Mouse (Mus musculus) CD4-positive, CD25-positive, alpha-beta regulatory T cell, adult 2 months (primary cell): ENCODE results near the gene Gm10697.
"Not testable (repeated sequence)": the region's sequence is repeated elsewhere in the genome, so short reads cannot be mapped to it uniquely, and the experiment has no call there.

Experiments used
- DNase-seq: peaks from one replicate; pipeline ENCODE4 v3.0.0-alpha.2; 2012; ENCODE audit warnings: low read depth, low spot score

Gene Gm10697

DNA sequence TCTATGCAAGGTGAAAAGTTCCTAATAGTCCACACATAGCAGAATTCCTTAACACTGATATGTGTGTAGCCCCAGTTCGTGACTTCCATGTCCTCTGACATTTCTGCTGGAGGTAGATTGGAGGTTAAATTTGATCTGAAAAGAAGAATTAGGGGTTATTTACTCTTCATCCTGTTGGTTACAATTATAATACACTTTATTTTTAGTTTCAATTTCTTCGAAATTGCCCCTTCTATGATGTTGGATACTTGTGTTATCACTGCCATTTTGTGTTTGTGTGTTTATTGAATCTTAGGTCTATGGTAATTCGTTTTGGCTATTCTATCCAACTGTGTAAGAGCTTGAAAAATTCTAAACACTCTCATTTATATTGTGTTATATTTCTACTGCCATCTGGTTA is at the start of gene Gm10697:
Gene Gm10697, minus strand, starts transcription at position 101 of the 400 bp plus-strand sequence.
- DNase-seq, result not testable (repeated sequence)

DNA sequence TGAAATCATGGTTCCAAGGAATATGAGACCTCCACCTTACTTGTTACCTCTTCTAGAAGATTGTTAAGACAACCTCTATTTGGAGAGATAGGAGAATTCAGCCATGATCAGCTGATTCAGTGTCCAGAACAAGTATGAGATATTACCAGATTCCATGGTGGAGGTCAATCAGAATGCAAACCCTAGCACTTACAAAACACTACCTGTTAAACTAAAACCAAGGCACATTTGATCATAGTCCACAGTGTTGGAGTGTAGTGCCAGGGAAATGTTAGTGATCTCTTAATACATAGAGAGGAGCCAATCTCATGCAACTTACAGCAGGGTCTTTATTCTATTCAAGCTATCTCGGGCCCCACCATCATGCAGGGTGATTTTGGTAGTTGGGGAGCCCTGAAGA is 42.6 kb upstream of the Gm10697 start:
- not testable (repeated sequence) for DNase-seq

DNA sequence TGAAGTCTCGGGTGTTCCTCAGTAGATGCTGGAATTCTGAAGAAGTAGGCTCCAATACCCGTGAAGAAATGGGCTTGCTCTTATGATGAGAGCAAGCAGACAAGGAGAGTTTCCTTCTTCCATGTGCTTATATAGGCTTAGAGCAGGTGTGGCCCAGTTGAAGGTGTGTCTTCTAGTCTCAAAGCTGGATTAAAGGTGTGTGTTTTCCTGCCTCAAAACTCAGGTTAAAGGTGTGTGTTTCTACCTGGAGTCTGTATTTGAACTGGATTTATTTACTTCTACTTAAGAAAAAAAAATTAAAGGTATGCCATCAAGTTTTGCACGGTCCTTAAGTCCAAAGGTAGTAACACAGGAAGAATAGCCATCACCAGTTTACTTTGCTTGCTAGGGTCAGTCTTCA is 17.7 kb downstream of the Gm10697 start, which contains the start of gene Gm9125:
Gene Gm9125, minus strand, starts transcription at position 101 of the 400 bp plus-strand sequence.
- DNase-seq, result not testable (repeated sequence)

DNA sequence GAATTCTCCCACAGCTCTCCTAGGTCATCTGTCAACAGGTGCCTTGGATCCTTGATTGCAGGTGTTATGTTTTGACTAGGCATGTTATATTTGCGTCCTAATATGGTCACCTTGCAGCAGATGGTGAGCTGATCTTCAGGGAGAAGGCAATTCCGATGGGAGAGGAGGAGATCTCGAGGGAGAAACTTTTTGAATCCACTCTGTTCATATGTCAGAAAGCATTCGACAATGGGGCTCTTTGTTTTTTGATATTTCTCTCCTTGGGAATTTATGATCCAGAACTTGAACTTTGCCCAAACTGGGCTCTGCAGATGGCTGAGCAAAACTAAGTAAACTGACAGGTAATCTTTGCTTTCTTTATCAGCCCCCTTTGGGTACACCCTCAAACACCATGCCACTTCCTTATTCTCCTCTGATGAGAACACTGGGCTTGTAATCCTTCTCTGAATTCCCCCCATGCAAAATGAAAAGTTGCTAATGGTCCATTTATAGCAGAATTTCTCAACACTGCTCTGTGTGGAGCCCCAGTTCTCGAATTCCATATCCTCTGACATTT is 22.8 kb downstream of the Gm10697 start:
- not testable (repeated sequence) for DNase-seq

DNA sequence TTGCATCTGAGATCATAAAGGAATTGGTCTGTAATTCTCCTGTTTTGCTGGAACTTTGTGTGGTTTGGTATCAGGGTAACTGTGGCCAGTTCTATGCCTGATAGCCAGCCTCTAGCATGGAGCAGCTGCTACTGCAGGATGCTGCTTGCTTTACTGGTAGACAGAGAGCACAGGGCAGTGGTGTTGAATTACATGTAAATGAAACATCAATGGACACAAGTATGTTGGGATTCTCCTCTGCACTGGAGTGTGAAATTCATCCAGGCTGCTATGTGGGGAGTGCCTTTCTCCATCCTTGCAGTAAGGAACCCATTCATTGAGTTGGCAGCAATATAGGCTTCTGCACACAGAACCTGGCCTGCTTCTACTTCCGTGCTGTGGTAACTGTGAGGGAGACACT is 34.2 kb downstream of the Gm10697 start:
- not testable (repeated sequence) for DNase-seq

DNA sequence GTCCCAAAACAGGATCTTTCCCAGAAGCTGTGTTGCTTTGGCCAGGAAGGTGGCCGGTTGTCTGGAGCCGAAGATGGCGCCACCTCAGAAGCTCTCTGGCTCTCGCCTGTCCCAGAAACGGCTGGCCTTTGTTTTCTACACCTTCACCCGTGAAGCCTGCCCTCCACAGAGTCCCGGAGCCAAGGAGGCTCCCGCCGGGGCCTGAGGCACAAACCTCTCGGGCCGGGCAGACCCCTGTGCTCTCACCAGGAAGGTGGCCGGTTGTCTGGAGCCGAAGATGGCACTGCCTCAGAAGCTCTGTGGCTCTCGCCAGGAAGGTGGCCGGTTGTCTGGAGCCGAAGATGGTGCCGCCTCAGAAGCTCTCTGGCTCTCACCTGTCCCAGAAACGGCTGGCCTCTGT is 38.0 kb downstream of the Gm10697 start:
- not testable (repeated sequence) for DNase-seq
